Mouse (Mus musculus): ENCODE measurements around the gene Wfs1.
A peak's percentile ranks its signal among the peaks of the same experiment; 100 is the strongest.
"Not testable (repeated sequence)": the region's sequence is repeated elsewhere in the genome, so short reads cannot be mapped to it uniquely, and the experiment has no call there.

The Wfs1 gene

DNA sequence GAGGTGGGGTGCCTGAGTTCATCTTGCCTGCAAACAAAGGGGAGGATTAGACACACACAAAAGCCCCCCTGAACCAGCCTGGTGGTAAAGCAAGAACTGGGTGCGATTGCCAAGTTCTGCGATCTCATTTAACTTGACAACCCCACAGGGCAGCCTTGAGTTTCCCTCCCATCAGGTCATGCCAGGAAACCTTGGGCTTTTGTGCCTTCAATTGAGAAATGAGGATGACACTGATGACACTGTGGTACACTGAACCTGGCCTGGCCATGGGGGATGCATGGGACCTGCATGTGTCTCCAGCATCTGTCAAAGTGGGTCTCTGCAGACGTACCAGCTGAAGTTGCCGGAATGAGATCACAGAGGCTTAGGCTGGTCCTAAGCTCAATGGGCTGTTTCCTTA lies 6.7 kb downstream of the Wfs1 start:
- no peak for DNase-seq

DNA sequence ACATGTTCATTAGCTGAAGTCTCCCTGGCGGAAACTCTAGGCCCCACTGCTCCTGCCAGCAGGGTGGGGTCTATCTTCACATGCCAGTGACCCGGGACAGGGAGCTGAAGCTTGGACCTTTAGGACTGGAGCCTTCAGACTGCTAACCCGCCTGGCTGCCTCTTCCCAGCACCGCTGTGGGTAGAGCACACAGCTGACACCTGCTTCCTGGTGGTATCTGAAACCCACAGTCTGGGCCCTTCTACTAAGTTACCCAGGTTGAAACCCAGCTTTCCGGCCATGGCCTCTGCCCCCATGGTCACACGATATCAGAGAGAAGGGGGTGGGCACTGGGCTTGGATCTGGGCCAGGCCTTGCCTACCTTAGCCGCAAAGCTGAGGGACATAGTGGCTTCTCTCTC lies 9.4 kb downstream of the Wfs1 start:
- peak; percentile 63 for DNase-seq

DNA sequence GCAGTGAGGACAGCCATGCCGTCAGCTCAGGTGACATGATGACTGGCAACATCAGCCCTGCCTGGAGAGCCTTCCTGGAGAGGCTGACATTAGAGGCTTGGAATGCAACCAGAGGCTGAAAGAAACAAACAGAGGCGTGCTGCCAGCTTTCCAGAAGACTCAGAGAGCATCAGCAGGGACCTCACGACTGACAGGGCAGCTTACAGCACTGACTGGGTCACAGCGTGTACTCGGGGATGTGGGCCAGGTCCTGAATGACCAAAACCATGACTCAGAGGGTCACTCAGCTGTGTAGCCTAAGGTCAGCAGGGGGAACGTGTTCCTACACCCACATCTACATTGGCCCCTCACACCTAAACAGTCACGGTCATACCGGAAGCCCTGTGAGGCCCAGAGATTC lies 10.0 kb downstream of the Wfs1 start:
- DNase-seq, result peak; percentile 17

DNA sequence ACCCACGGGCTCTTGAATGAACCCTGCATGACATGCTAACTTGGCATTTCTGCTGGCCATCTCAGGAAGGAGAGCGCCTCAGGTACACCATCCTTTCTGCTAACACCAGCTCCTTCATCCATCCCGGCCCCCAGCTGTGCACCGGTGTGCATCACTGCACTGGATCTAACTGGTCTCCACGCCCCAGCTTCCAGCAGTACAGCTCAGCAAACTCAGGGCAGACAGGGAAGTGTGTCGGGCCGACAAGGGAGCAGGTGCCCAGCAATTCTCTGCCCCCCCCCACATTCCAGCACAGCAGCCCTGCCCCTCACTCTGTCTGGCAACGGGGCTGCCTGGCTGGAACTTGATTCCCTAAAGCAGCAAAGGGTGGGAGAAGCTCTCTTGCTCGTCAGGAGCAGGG lies 11.2 kb downstream of the Wfs1 start:
- DNase-seq, result no peak

DNA sequence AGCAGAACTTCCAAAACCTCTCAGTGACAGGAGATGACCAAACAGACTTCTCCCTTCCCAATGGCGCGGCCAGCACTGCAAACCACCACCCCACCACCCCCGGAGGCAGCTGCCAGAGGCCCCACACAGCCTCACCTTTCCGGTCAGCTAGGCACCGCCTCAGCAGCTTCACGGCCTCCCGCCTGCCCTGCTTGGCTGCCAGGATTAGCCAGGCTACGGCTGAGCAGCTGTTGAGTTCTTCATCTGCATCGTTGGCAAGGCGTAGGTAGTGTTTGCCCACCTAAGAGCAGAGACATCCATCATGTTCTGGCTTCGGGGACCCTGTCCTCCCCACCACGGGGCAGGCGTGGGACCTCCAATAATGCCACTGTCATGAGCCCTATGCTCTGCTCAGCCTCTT lies 13.7 kb downstream of the Wfs1 start:
- DNase-seq, result no peak

DNA sequence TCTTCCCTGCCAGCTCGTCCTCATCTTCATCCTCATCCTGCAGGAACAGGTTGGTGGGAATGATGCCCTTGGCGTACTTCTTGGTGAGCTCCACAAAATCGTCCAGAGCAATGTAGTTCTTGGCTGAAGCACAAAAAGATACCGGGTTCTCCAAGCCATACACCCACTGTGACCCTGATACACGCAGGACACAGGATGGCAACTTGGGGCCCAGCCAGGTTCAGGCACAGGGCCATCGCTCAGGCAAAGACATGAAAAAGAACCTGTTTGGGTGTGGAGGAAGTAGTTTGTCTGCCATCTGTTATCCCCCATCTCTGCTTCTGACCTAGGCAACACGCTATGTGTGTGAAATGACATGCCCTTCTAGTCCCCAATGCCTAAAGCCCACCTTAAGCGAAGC lies 17.4 kb downstream of the Wfs1 start:
- DNase-seq, result no peak

DNA sequence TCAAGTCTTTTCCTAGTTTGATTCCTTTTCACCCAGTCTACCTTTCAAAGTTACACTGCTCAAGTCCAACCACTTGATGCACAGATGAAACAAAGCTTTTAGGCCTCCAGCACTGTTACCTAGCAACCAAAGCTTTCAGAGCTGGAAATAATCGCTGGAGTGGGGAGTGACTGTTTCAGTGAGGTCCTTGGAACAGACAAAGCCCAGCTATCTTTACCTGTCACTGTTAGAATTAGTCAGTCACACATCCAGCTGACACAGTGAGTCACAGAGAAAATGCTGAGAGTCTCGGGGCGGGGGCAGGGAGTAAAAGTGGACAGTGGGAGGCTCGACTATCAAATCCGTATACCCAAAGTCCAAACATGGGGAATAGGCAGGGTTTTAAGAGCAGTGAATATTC lies 28.5 kb downstream of the Wfs1 start:
- no peak for DNase-seq

DNA sequence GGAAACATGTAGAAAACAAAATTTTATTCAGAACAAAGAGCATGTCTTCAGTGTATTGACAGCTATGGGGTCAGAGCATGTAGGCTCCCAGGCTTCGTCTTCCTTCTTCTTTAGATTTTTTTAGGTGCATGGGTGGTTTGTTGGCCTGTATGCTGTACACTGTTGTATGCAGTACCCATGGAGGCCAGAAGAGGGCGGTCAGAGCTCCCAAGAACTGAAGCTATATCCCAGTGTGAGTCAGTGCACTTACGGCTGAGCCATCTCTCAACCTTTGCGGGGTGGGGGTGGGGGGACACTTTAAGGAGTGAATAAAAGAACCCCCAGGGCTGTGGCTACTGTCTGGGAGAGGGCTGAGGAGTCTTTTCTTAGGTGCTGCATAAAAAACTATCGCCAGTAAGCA lies 30.2 kb downstream of the Wfs1 start:
- DNase-seq, result peak; percentile 90

DNA sequence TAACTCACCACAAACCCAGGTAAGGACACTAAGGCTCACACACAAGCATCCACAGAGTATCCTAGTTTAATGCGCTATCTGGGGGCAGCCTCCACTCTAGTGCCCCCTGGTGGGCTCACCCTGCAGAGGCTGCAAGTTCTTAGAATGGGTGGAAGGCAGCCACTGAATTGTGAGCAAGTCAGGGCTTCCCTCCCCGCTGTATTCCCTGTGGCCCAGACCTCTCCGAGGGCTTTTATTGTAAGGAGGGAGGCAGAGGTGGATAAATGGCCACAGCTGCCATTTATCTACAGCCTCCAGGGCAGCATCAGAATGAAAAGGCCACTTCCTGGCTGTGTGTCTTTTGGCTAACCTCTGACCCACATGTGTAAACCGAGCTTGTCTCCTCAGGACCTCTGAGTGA lies 33.6 kb downstream of the Wfs1 start:
- DNase-seq, result peak; percentile 80

DNA sequence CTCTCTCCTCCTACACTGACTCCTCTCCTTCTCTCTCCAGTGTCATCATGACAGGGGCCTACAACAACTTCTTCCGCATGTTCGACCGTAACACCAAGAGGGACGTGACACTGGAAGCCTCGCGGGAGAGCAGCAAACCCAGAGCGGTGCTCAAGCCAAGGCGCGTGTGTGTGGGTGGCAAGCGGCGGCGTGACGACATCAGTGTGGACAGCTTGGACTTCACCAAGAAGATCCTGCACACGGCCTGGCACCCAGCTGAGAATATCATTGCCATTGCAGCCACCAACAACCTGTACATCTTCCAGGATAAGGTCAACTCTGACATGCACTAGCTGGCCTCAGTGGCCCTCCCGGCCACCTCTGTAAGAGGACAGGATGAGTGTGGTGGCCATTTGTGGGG lies 36.7 kb downstream of the Wfs1 start:
- DNase-seq, result no peak

DNA sequence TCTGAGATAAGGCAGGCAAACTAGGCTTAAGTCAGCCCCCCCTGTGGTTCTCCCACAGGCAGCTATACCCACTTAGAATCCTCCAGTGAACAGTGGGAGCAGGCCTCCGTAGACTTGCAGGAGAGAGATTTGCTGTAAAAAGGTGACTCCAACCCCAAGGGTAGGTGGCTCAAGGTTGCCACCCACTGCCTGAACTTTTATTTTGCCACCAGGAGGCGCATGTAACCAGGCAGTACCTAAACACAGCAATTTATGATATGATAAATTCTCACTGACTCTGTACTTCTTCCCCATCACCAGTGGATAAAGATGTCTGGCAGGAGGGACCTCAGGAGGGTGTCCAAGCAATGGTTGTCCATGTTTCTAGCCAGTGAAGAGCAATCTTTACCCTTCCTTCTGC lies 38.1 kb downstream of the Wfs1 start:
- peak; percentile 62 for DNase-seq

DNA sequence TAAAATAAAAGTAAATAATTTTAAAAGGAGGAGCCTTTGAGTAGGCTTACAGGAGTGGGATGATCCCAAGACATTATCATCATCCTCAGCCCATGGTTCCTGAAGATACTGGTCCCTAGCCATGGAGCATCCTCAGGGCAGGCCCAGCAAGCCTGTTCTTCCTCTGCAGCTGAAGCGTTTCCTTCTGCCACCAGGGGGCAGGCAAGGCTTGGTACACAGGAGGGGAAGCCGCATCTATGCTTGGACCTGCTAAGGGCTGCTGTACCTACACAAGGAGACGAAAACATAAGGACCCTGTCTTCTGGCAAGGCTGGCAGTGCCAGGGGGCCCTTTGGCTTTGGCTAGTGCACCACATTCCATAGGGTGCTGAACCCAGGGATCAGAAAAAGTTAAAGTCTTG lies 40.2 kb downstream of the Wfs1 start:
- peak; percentile 93 for DNase-seq

DNA sequence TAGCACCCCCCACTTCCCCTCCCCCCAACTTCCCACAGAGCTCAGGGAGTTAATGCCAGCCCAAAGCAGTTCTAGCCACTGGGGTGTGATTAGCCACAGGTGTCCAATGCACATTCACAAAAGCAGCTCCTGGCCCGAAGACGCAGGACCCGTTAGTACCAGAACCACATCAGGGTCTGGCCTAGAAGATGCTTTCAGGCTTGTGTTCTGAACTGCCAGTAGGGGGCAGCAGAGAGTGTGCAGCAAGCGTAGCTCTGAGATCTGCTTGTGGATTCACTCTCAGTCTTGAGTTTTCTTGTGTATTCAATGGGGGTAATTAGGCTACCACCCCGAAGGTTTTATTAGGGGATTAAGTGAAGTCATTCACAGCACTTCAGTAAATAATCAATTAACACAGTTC lies 42.6 kb downstream of the Wfs1 start:
- DNase-seq, result peak; percentile 82

DNA sequence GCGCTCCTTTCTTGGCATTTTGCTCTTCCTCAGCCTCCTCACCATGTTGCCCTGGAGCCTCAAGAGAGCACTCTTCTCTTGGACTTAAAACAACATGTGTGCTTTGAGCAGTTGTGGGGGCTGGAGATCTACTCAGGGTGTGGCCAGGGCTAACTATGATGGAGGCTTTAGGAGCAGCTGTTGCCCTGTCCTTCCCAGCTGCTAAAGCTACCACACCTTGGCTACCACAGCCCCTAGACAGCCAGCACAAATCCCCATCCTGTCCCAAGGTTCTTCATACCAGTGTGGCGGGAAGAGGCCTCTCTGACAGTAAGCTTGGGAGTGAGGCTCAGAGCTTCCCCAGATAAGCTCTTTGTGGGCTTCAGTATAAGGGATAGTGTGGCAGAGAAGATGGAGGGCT lies 43.3 kb downstream of the Wfs1 start:
- DNase-seq, result no peak

DNA sequence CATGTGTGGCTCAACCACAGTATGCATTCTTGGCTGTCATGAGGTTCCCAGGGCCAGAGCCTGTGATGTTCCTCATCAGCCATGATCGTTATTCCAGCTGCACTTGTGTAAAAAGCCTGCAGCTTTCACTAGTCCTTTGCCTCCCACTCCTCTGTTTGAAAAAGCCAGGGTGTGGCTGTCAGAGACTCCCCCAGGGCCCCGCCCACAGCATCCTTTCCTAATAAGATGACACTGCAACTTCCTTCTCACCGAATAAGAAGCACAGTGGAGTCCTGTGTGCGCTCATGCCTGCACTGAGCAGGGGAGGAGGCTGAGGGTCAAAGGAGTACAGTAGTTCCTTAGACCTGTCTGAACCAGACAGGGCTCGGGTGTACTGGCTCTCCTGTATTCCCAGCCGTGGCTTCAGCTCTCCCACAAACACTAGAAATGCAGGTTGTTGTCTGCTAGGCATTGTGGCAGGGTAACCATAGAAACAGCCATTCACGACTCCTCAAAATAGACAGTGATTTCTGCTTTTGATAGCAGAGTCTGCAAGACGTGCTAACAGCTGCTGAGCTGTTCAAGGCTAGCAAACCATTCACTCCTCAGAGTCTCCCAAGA lies 43.8 kb downstream of the Wfs1 start:
- DNase-seq, result no peak

DNA sequence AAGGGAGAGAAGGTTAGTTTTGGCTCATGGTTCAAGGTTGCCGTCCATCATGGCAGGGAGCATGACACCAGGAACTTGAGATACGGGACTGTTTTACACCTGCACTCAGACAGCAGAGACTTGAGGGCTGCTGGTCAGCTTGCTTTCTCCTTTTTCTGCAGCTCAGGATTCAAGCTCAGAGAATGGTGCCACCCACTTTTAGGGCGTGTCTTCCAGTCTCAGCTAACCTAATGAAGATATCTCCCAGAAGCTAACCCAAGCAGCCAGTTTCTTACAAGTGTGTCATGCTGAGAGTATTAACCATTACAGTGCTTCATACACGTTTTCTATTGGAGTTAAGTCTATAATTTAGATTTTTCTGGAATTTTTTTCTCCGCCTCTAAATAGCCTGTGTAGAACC lies 44.5 kb downstream of the Wfs1 start:
- DNase-seq, result no peak

DNA sequence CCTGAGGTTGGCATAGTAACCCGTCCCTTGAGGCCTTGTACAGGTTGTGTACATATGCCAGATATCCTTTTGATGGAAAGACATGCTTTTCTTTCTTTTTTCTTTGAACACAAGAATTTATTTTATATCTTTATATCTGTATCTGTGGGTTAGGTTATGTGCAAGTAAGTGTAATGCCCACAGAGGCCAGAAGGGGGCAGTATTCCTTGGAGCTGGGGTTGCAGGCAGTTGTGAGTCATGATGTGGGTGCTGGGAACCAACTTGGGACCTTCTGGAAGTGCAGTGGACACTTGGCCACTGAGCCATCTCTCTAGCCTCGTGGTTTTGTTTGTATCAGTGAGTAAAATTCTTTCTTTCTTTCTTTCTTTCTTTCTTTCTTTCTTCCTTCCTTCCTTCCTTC lies 46.6 kb downstream of the Wfs1 start:
- DNase-seq, result no peak

DNA sequence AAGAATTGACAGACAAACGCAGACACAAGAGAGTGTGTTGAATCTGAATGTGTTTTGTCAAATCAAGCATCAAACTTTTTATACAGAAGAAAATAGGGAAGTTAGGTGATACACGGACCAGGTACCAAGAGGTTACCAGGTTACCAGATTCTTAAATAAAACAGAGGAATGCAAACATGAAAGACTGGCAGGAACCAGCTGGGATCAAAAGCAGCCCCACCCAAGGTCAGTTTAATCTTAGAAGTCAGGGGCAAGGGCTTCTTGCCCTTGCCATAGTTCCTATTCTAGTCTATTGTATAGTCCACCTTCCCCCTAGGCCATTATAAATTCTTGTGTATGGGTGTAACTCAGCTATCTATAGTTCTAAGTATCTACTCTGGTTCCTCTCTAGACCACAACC lies 50.0 kb downstream of the Wfs1 start:
- DNase-seq, result not testable (repeated sequence)

DNA sequence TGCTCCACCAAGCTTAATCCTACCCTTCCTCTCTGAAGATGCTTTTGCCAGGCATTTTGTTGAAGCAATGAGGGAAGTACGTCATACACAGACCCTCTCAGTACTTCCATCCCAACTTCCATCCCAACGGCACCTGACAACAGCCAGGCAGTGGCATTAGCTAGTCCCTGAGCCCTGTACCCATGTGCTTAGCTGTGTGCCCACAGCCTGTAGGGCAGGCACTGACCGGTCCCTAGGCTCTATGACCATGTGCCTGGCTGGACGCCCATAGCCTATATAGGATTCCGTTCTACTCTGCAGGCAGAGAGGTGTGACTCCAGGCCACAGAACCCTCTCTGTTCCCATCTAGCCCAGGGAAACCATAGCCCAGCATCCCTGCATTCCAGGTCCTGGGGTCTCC lies 51.0 kb downstream of the Wfs1 start:
- DNase-seq, result no peak

DNA sequence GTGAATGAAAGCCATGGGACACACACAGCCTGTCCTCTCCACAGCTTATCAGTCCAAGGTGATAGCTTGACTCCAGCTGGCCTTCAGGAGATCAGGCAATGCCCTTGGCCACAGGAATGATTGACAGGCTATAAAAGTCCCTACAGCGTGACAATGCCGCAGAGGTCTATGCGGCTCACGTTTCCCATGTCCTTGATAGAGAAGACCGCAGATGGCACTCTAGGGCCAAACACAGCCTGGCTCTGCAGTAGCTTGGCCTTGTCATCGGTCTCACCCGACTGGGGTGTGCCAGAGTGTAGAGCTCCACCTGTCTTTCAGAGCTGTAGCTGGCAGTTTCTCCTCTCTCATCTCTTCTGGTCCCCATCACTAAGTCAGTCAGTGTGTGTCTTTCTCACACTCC lies 52.5 kb downstream of the Wfs1 start:
- no peak for DNase-seq

DNA sequence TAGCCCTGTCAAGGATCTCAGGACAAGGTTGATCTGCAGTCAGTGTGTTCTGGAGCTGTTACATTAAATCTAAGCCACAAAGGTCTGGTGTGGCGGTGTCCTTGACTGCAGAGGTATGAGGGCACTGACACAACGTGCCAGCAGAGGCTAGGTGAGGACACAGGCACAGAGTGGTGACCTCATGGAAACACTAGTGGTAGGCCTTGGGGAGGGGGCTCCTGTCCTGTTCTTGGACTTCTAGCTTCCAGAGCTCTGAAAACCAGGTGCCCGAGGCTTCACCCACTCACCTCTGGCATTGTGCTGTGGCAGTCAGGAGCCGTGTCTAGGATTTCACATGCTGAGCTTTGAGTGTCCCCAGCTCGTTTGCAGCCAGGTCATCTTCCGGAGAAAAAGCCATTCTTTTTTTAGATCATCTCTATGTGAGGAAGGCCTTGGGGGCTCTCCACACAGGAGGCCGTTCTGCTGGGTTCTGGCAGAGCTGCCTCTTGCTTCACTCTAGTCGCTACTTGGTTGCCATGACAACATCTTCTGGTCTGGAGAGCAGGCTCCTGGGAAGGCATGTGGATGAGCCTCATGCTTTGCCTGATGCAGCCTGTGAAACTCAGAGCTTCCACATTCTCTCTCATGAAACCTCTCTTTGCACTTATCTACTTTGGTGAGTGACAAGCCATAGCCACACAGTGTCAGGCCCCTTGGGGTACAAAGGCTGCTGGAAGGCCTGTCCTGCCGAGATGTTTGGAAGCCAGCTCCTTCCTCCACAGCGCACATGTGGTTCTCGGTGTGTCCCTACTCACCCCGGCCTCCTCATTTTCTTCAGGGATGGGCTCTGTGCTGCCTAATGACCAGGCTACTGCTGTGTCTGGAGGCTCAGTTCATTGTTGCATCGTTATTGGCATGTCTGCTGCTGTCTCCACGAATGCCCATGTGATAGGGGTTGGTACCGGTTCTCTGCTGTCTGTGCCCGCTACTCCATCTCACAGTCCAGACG lies 53.2 kb downstream of the Wfs1 start:
- DNase-seq, result no peak

DNA sequence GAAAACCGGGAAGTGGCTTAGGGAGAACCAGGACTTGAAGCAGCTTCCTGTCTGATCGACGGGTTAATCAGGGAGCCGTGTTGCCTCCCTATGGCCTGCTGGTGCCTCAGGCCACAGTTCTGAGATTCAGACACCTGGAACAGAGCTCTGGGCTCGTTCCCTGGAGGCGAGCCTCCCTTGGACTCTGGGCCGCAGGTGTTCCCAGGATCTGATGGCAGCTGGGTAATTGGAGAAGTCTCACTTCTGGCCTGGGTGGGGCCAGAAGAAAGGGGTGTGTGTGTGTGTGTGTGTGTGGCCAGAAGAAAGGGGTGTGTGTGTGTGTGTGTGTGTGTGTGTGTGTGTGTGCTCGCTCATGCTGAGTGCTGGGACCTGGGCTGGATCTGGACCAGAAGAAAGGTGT lies 55.6 kb downstream of the Wfs1 start:
- DNase-seq, result no peak

DNA sequence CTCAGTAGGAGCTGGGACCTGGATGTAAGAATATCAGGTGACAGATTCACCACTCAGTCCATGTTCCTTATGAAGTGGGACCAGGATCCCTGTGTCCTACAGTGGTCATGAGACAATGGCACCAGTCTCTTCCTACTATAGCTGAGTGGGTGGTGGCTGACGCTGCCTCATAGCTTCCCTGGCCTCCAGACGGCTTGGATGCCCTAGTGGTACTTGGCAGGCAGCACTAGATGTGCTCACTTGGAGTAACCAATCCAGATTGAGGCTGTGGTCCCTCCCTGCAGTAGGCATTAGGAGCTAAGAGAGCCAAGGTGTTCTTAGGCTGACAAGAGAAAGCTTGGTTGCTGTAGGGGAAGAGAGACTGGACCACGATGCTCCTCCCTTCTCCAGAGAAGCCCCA lies 59.6 kb downstream of the Wfs1 start:
- DNase-seq, result no peak

DNA sequence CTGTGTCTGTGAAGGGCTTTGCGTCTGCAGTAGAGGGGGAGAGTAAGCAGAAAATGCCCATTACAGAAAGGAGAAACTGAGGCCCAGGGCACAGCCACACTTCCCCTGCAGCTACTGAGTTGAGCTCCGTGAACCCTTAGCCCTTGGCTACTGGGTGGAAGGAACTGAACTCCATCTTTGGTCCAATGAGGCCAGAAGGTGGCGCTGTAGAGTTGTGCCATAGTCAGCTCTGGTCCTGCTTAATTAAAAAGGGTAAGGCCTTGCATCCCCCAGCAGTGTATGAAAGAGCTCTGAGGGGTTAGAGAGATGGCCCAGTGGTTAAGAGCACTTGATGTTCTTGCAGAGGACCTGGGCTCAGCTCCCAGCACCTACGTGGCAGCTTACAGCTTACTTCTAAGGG lies 60.3 kb downstream of the Wfs1 start:
- DNase-seq, result peak; percentile 75

All from thymus, postnatal 4 days (tissue).